In genomic region chr11:45752237-45752636, GRCm38 (mm10) we compare ENCODE assay signal across 9 mouse cellular contexts.
A peak's percentile ranks its signal among the peaks of the same experiment; 100 is the strongest.
DNase-seq lines count a peak whose midpoint lies in the region; ATAC-seq and TF ChIP-seq lines count a peak whose summit lies in the region.
"Had no signal": no experiment of that assay in that cellular context is flagged by ENCODE, and none has a peak within 500 bp of the region (broad histone marks: within the 10 kb centered on the region; RNA-seq: fewer than 3 reads in every experiment).

No protein-coding gene starts in this region.

- no peaks in the 10 kb centered on the region for H3K27me3 ChIP-seq in limb, embryonic 11.5 days (ENCODE audit: control insufficient read depth, insufficient read depth, low read length)
- no peaks in the 10 kb centered on the region for H3K27me3 ChIP-seq in limb, embryonic 10.5 days (ENCODE audit: low read depth, poor library complexity, severe bottlenecking)
- no peaks in the 10 kb centered on the region for H3K27me3 ChIP-seq in Patski
- no peaks in the 10 kb centered on the region for H3K27me3 ChIP-seq in embryonic facial prominence, embryonic 10.5 days (replicated peaks; ENCODE audit: low read depth, poor library complexity, severe bottlenecking)
- H3K27me3 ChIP-seq in intestine, embryonic 15.5 days (replicated peaks), result no peaks in the 10 kb centered on the region
- no peaks in the 10 kb centered on the region for H3K27me3 ChIP-seq in midbrain, embryonic 13.5 days

- H3K27ac ChIP-seq in limb, embryonic 11.5 days (replicated peaks; ENCODE audit: low read depth, low read length), result no peak overlapping the region
- H3K27ac ChIP-seq in limb, embryonic 10.5 days, result no peak overlapping the region
- no peak overlapping the region for H3K27ac ChIP-seq in embryonic facial prominence, embryonic 10.5 days (replicated peaks)
- H3K27ac ChIP-seq in intestine, embryonic 15.5 days, result no peak overlapping the region
- H3K27ac ChIP-seq in midbrain, embryonic 13.5 days, result no peak overlapping the region

- peak; percentile 84 for TF ChIP-seq CTCF in Patski (IDR thresholded peaks at IDR 0.05)

- CTCF ChIA-PET in Patski (lab: Charles Lee), result interaction anchor here (0.8 to 1.6 kb wide), 5 partner anchors 11 to 134 kb away, joined by 3 to 5 read pairs (median 3); no protein-coding TSS in a partner anchor

- intact Hi-C loops in left cerebral cortex, postnatal 36 days (cut with DNase I), result loop anchor here (10.0 kb wide), 1 partner anchor 133 kb away; no protein-coding TSS in a partner anchor

- H3K4me1 ChIP-seq in limb, embryonic 11.5 days (ENCODE audit: control insufficient read depth, insufficient read depth, low read length), result peaks cover 4% of the 10 kb centered on the region; the same call in 1 of the 2 replicates
- no peaks in the 10 kb centered on the region; the same call in 1 of the 2 replicates for H3K4me1 ChIP-seq in limb, embryonic 10.5 days
- peaks cover 3% of the 10 kb centered on the region; the same call in 1 of the 2 replicates for H3K4me1 ChIP-seq in embryonic facial prominence, embryonic 10.5 days
- no peaks in the 10 kb centered on the region for H3K4me1 ChIP-seq in intestine, embryonic 15.5 days (replicated peaks)
- no peaks in the 10 kb centered on the region for H3K4me1 ChIP-seq in midbrain, embryonic 13.5 days (replicated peaks)

- in situ Hi-C loops in Patski (cut with MboI; ENCODE audit: low pct_unique_long_range_greater_than_20kb), result no loop called here

- H3K36me3 ChIP-seq in limb, embryonic 11.5 days (ENCODE audit: control insufficient read depth, insufficient read depth, low read length), result no peaks in the 10 kb centered on the region
- no peaks in the 10 kb centered on the region for H3K36me3 ChIP-seq in limb, embryonic 10.5 days
- no peaks in the 10 kb centered on the region for H3K36me3 ChIP-seq in embryonic facial prominence, embryonic 10.5 days (replicated peaks)
- no peaks in the 10 kb centered on the region for H3K36me3 ChIP-seq in intestine, embryonic 15.5 days
- H3K36me3 ChIP-seq in midbrain, embryonic 13.5 days, result no peaks in the 10 kb centered on the region

- H3K4me2 ChIP-seq in limb, embryonic 11.5 days (ENCODE audit: low read depth, severe bottlenecking), result no peak overlapping the region
- no peak overlapping the region for H3K4me2 ChIP-seq in intestine, embryonic 15.5 days (replicated peaks)
- H3K4me2 ChIP-seq in midbrain, embryonic 13.5 days (replicated peaks), result no peak overlapping the region

- WGBS in limb, embryonic 11.5 days, result 47% methylated on average over 1 of the region's 1 CpGs
- WGBS in limb, embryonic 10.5 days, result 48% methylated on average over 1 of the region's 1 CpGs
- WGBS in embryonic facial prominence, embryonic 10.5 days, result 49% methylated on average over 1 of the region's 1 CpGs
- 43% methylated on average over 1 of the region's 1 CpGs for WGBS in intestine, embryonic 15.5 days
- WGBS in midbrain, embryonic 13.5 days, result 51% methylated on average over 1 of the region's 1 CpGs

- ATAC-seq in limb, embryonic 11.5 days (ENCODE audit: insufficient number of reproducible peaks, low FRiP score, low TSS enrichment, low read depth), result peak; percentile 60; the same call in 1 of the 2 replicates
- peak; percentile 74 for ATAC-seq in Patski
- peak; percentile 67; the same call in 1 of the 2 replicates for ATAC-seq in intestine, embryonic 15.5 days
- peak; percentile 65; the same call in 1 of the 2 replicates for ATAC-seq in midbrain, embryonic 13.5 days

- H3K9me3 ChIP-seq in limb, embryonic 11.5 days (ENCODE audit: control insufficient read depth, low read length), result no peaks in the 10 kb centered on the region
- no peaks in the 10 kb centered on the region for H3K9me3 ChIP-seq in limb, embryonic 10.5 days (replicated peaks)
- no peaks in the 10 kb centered on the region for H3K9me3 ChIP-seq in embryonic facial prominence, embryonic 10.5 days
- no peaks in the 10 kb centered on the region for H3K9me3 ChIP-seq in intestine, embryonic 15.5 days
- no peaks in the 10 kb centered on the region for H3K9me3 ChIP-seq in midbrain, embryonic 13.5 days

- no peak overlapping the region for H3K9ac ChIP-seq in limb, embryonic 11.5 days (ENCODE audit: low read length)
- H3K9ac ChIP-seq in intestine, embryonic 15.5 days, result no peak overlapping the region
- H3K9ac ChIP-seq in midbrain, embryonic 13.5 days (replicated peaks), result no peak overlapping the region

- POLR2A ChIA-PET in Patski (lab: Charles Lee), result no interaction called here

- peak; percentile 56 for DNase-seq in limb, embryonic 11.5 days (ENCODE audit: low spot score)
- DNase-seq in limb, embryonic 10.5 days (ENCODE audit: low spot score), result no peak
- no peak for DNase-seq in Patski (ENCODE audit: low read depth, low spot score)
- peak; percentile 51 for DNase-seq in embryonic facial prominence, embryonic 10.5 days (ENCODE audit: low spot score)
- peak; percentile 3 to 7 for DNase-seq in left cerebral cortex, postnatal 36 days (ENCODE audit: low spot score in 2 of 2)
- peak; percentile 52 for DNase-seq in thymus, postnatal 25 days

- no peak overlapping the region for H3K4me3 ChIP-seq in limb, embryonic 11.5 days (ENCODE audit: low read depth, low read length)
- H3K4me3 ChIP-seq in limb, embryonic 10.5 days, result no peak overlapping the region
- H3K4me3 ChIP-seq in embryonic facial prominence, embryonic 10.5 days, result no peak overlapping the region
- H3K4me3 ChIP-seq in intestine, embryonic 15.5 days (replicated peaks), result no peak overlapping the region
- H3K4me3 ChIP-seq in midbrain, embryonic 13.5 days (replicated peaks), result no peak overlapping the region
- H3K4me3 ChIP-seq: erythroblast, embryonic 14.5 days had no signal

Comparison
In these comparisons a context has a peak if more than half of its experiments do, and no peak if none do; other contexts are left out.
1. DNase-seq: peak in limb, embryonic 11.5 days (single experiment), embryonic facial prominence, embryonic 10.5 days (single experiment), left cerebral cortex, postnatal 36 days (2 of 2) and thymus, postnatal 25 days (single experiment); none in limb, embryonic 10.5 days (single experiment) and Patski (single experiment).
2. Peak in every context shown above with its lines, with median percentiles within 50 percentile points of each other: ATAC-seq.